Mouse (Mus musculus) spleen, adult 2 months (tissue): ENCODE results near the gene Commd8. TPM values are rescaled to one million over a fixed set of nuclear protein-coding genes. Genes with fewer than 3 reads are reported as not detected.

Source experiments
- DNase-seq, 2 experiments: peaks; one replicate each; pipeline versions ENCODE4 v3.0.0 to v3.0.0-alpha.2; 2012 to 2021; ENCODE audit warnings: low spot score in 2 of 2, low read depth in 1 of 2
- H3K27ac ChIP-seq: fragments of 200-500 bp; 2 replicates; pipeline ENCODE4 v1.5.1; 2012; ENCODE audit warnings: low read length, inconsistent platforms; ENCODE audit not compliant: insufficient read depth
- H3K27me3 ChIP-seq: fragments of 200-500 bp; 2 replicates; pipeline ENCODE4 v1.6.1; 2012; ENCODE audit warnings: mild to moderate bottlenecking, moderate library complexity, low read length, inconsistent platforms; ENCODE audit not compliant: control insufficient read depth, insufficient read depth
- H3K36me3 ChIP-seq: fragments of 200-500 bp; 2 replicates; pipeline ENCODE4 v1.6.1; 2012; ENCODE audit warnings: mild to moderate bottlenecking, low read length, inconsistent platforms; ENCODE audit not compliant: control insufficient read depth, insufficient read depth
- H3K4me1 ChIP-seq: fragments of 200-500 bp; 2 replicates; pipeline ENCODE4 v1.6.1; 2011; ENCODE audit warnings: inconsistent platforms; ENCODE audit not compliant: control insufficient read depth, insufficient read depth, insufficient read length
- H3K4me3 ChIP-seq: fragments of 200-500 bp; 2 replicates; pipeline ENCODE4 v1.5.1; 2011; ENCODE audit warnings: mild to moderate bottlenecking, inconsistent platforms; ENCODE audit not compliant: insufficient read depth, insufficient read length; ENCODE audit errors: extremely low read depth
- CTCF ChIP-seq: fragments of 200-500 bp; IDR thresholded peaks from 2 replicates; pipeline ENCODE4 v1.5.1; 2011; ENCODE audit warnings: mild to moderate bottlenecking, inconsistent platforms; ENCODE audit not compliant: insufficient read depth, insufficient read length, insufficient replicate concordance; ENCODE audit errors: extremely low read depth
- POLR2A ChIP-seq: fragments of 200-500 bp; IDR thresholded peaks from 2 replicates; pipeline ENCODE4 v1.6.1; 2011; ENCODE audit warnings: low read depth, low read length, inconsistent platforms
- WGBS: fragments of 180-500 bp; shearing (Covaris S2); methylation state at CpG from one replicate; pipeline ENCODE4 v1.1.7; 2018; 5-methylcytosine and 5-hydroxymethylcytosine counted together
- polyA plus RNA-seq: library from polyadenylated mRNA; depleted of rRNA; stranded (reverse); fragments of >200 nt; gene quantifications from 2 replicates; pipeline ENCODE4 v1.2.3, GENCODE M21; 2012

Commd8 gene
- polyA plus RNA-seq, 1 experiment: 5.2 TPM

- H3K27ac ChIP-seq: no peak overlapping the region
- H3K27me3 ChIP-seq: no peaks in the 10 kb centered on the region
- H3K4me1 ChIP-seq: no peaks in the 10 kb centered on the region
- no peak for DNase-seq
- H3K4me3 ChIP-seq: no peak overlapping the region
- no peaks in the 10 kb centered on the region for H3K36me3 ChIP-seq
- WGBS: 88% methylated on average over 7 of the region's 7 CpGs
- TF ChIP-seq POLR2A (no peak), CTCF (no peak)
These were observed 29.7 kb downstream of the Commd8 start for GRCm38 (mm10) chr5:72138256-72138655.

- Histone ChIP-seq H3K4me1 (no peaks in the 10 kb centered on the region), H3K4me3 (no peak overlapping the region), H3K27ac (no peak overlapping the region), H3K36me3 (no peaks in the 10 kb centered on the region), H3K27me3 (no peaks in the 10 kb centered on the region)
- DNase-seq: no peak
- 86% methylated on average over 2 of the region's 2 CpGs for WGBS
- TF ChIP-seq POLR2A (no peak), CTCF (no peak)
These were observed 34.1 kb downstream of the Commd8 start for GRCm38 (mm10) chr5:72133906-72134305.

- no peak for TF ChIP-seq POLR2A
- no peak for TF ChIP-seq CTCF
- Histone ChIP-seq H3K27ac (no peak overlapping the region), H3K4me1 (no peaks in the 10 kb centered on the region), H3K27me3 (no peaks in the 10 kb centered on the region; the same call in 1 of the 2 replicates), H3K36me3 (no peaks in the 10 kb centered on the region), H3K4me3 (no peak overlapping the region)
- no peak for DNase-seq
- WGBS: 86% methylated on average over 4 of the region's 4 CpGs
These were observed 41.3 kb downstream of the Commd8 start for GRCm38 (mm10) chr5:72126681-72127080.

GRCm38 (mm10) chr5:72122414-72123037 is 45.5 kb downstream of the Commd8 start:
- H3K4me1 ChIP-seq: no peaks in the 10 kb centered on the region
- no peak overlapping the region for H3K4me3 ChIP-seq
- DNase-seq: no peak
- H3K27ac ChIP-seq: no peak overlapping the region
- no peaks in the 10 kb centered on the region for H3K27me3 ChIP-seq
- H3K36me3 ChIP-seq: no peaks in the 10 kb centered on the region
- WGBS: 64% methylated on average over 6 of the region's 6 CpGs
- TF ChIP-seq CTCF (no peak), POLR2A (no peak)
